Comparison of ENCODE assay signal across 30 mouse cellular contexts in genomic region chr13:35647132-35647823, GRCm38 (mm10). TPM values are rescaled to one million over a fixed set of nuclear protein-coding genes. Genes with fewer than 3 reads are reported as not detected.
DNase-seq lines count a peak whose midpoint lies in the region; ATAC-seq and TF ChIP-seq lines count a peak whose summit lies in the region.
"Had no signal": no experiment of that assay in that cellular context is flagged by ENCODE, and none has a peak within 500 bp of the region (broad histone marks: within the 10 kb centered on the region; RNA-seq: fewer than 3 reads in every experiment).

No protein-coding gene starts in this region.

- no peak for TF ChIP-seq CTCF in midbrain, postnatal 0 days (IDR thresholded peaks at IDR 0.05)

- no peak overlapping the region for H3K9ac ChIP-seq in midbrain, postnatal 0 days (replicated peaks; ENCODE audit: low read length, poor library complexity, severe bottlenecking)
- H3K9ac ChIP-seq: embryonic facial prominence, embryonic 13.5 days; forebrain, embryonic 12.5 days; heart, embryonic 15.5 days; hindbrain, embryonic 14.5 days; liver, postnatal 0 days; neural tube, embryonic 13.5 days had no signal

- no peaks in the 10 kb centered on the region for H3K27me3 ChIP-seq in midbrain, postnatal 0 days (ENCODE audit: insufficient read depth, low read length)
- H3K27me3 ChIP-seq: embryonic facial prominence, embryonic 13.5 days; forebrain, embryonic 12.5 days; heart, embryonic 15.5 days; neural tube, embryonic 13.5 days had no signal

- no peak overlapping the region for H3K4me3 ChIP-seq in midbrain, postnatal 0 days (ENCODE audit: low read depth, low read length)
- H3K4me3 ChIP-seq: embryonic facial prominence, embryonic 13.5 days; erythroblast, embryonic 14.5 days; forebrain, embryonic 12.5 days; heart, embryonic 15.5 days; limb, embryonic 10.5 days; myocyte; neural tube, embryonic 13.5 days had no signal

- no peak overlapping the region for H3K4me2 ChIP-seq in midbrain, postnatal 0 days (ENCODE audit: low read depth, low read length, poor library complexity, severe bottlenecking)
- H3K4me2 ChIP-seq: embryonic facial prominence, embryonic 13.5 days; forebrain, embryonic 12.5 days; heart, embryonic 15.5 days; hindbrain, embryonic 14.5 days; neural tube, embryonic 13.5 days had no signal

- DNase-seq in thymus, postnatal 0 days (ENCODE audit: low spot score), result peak; percentile 2
- DNase-seq in thymus, postnatal 14 days, result no peak
- peak; percentile 32 for DNase-seq in c-Kit-positive CD71-negative TER-119-negative erythroid progenitor cells, embryonic 14.5 days (ENCODE audit: low read depth)
- no peak for DNase-seq in midbrain, postnatal 0 days (ENCODE audit: low spot score)
- no peak for DNase-seq in adrenal gland, postnatal 4 days (ENCODE audit: low spot score in 2 of 2)
- no peak for DNase-seq in frontal cortex, postnatal 10 days (ENCODE audit: low spot score in 2 of 2)
- DNase-seq: adrenal gland, postnatal 25 days; cerebellum, adult 2 months; cerebellum, postnatal 25 days; embryo, embryonic 11 days; gastrocnemius, postnatal 10 days; heart, postnatal 36 days; kidney, adult 18-20 months; liver; liver, postnatal 0 days; lung, postnatal 14 days; midbrain, embryonic 14.5 days; right cerebral cortex, adult 18-20 months; right cerebral cortex, postnatal 4 days had no signal

- H3K9me3 ChIP-seq in midbrain, postnatal 0 days (ENCODE audit: low read length), result no peaks in the 10 kb centered on the region
- H3K9me3 ChIP-seq: forebrain, embryonic 12.5 days; heart, embryonic 15.5 days; limb, embryonic 10.5 days; neural tube, embryonic 13.5 days had no signal

- no peaks in the 10 kb centered on the region for H3K4me1 ChIP-seq in midbrain, postnatal 0 days (ENCODE audit: insufficient read depth, low read length)
- H3K4me1 ChIP-seq: embryonic facial prominence, embryonic 13.5 days; forebrain, embryonic 12.5 days; heart, embryonic 15.5 days; neural tube, embryonic 13.5 days had no signal

- no peaks in the 10 kb centered on the region for H3K36me3 ChIP-seq in midbrain, postnatal 0 days (ENCODE audit: insufficient read depth, low read length)
- H3K36me3 ChIP-seq: embryonic facial prominence, embryonic 13.5 days; forebrain, embryonic 12.5 days; heart, embryonic 15.5 days; limb, embryonic 10.5 days; neural tube, embryonic 13.5 days had no signal

- no peak overlapping the region for H3K27ac ChIP-seq in midbrain, postnatal 0 days (ENCODE audit: low read depth, low read length)
- H3K27ac ChIP-seq: embryonic facial prominence, embryonic 13.5 days; forebrain, embryonic 12.5 days; heart, embryonic 15.5 days; hindbrain, embryonic 14.5 days; kidney, postnatal 0 days; limb, embryonic 10.5 days; neural tube, embryonic 13.5 days had no signal

- 83% methylated on average over 1 of the region's 1 CpGs for WGBS in midbrain, postnatal 0 days

- ATAC-seq in megakaryocyte progenitor cell, adult 5-6 weeks (replicated peaks; ENCODE audit: poor library complexity), result peak; percentile 97
- no peak for ATAC-seq in midbrain, postnatal 0 days (ENCODE audit: low FRiP score)
- ATAC-seq: inflammation-experienced regulatory T-cells, adult 6 months; liver, postnatal 0 days had no signal

RNA-seq across cellular contexts. Expression of gene Cdyl, which starts 12.4 kb away (rescaled TPM):
- polyA plus RNA-seq in thymus, postnatal 0 days (2015; fragmentation: Nextera tagmentation; extraction: Ambion mirVana), result 8.1 and 9.9 TPM in 2 replicates
- 13.5 and 13.9 TPM in 2 replicates for total RNA-seq in megakaryocyte progenitor cell, adult 5-6 weeks (2015)
- total RNA-seq in megakaryocyte progenitor cell, adult 5-6 weeks (2017), result 12.3 and 13.5 TPM in 2 replicates
- total RNA-seq in midbrain, postnatal 0 days (2014; rRNA removed), result 6.3 and 8.1 TPM in 2 replicates
- polyA plus RNA-seq in midbrain, postnatal 0 days (2015; fragmentation: Nextera tagmentation; extraction: Ambion mirVana), result 2.4 and 2.8 TPM in 2 replicates
- 10 to 100 TPM; 33.2 to 37.4 TPM for total RNA-seq in adrenal gland, postnatal 4 days (2021)

Comparison
In these comparisons a context has a peak if more than half of its experiments do, and no peak if none do; other contexts are left out.
1. DNase-seq: peak in thymus, postnatal 0 days (single experiment) and c-Kit-positive CD71-negative TER-119-negative erythroid progenitor cells, embryonic 14.5 days (single experiment); none in thymus, postnatal 14 days (single experiment), midbrain, postnatal 0 days (single experiment), adrenal gland, postnatal 4 days (0 of 2) and frontal cortex, postnatal 10 days (0 of 2).